Mouse (Mus musculus): Measurements from ENCODE around the gene Lepr.

GRCm38 (mm10) chr4:101684821-101685220 lies 32.4 kb upstream of the Lepr start:
- TF ChIP-seq CTCF (IDR thresholded peaks at IDR 0.05; ENCODE audit: insufficient read depth, low read depth, low read length) (no peak), POLR2A (IDR thresholded peaks at IDR 0.05; ENCODE audit: insufficient read depth, low read depth, low read length) (no peak)

Data from olfactory bulb, adult 2 months (tissue).